Mouse (Mus musculus) midbrain, embryonic 13.5 days (tissue): ENCODE measurements around the gene Slc22a8. TPM values are rescaled to one million over a fixed set of nuclear protein-coding genes. Genes with fewer than 3 reads are reported as not detected.

ENCODE experiments used
- ATAC-seq: fragments of 200-750 bp; cut with Nextera tagmentation; 2 replicates; pipeline ENCODE4 v1.8.0; 2017; ENCODE audit warnings: mild to moderate bottlenecking, moderate TSS enrichment, moderate library complexity
- H3K27ac ChIP-seq: fragments of 300-500 bp; sonication (generic); 2 replicates; pipeline ENCODE4 v1.5.1; 2015; ENCODE audit warnings: inconsistent platforms, mild to moderate bottlenecking, moderate library complexity
- H3K27me3 ChIP-seq: fragments of 300-500 bp; sonication (generic); 2 replicates; pipeline ENCODE4 v1.6.1; 2015; ENCODE audit warnings: mild to moderate bottlenecking, inconsistent platforms
- H3K36me3 ChIP-seq: fragments of 300-500 bp; sonication (generic); 2 replicates; pipeline ENCODE4 v1.6.1; 2015; ENCODE audit warnings: mild to moderate bottlenecking, inconsistent platforms
- H3K4me1 ChIP-seq: fragments of 300-500 bp; sonication (generic); replicated peaks from 2 replicates; pipeline ENCODE4 v1.6.1; 2015; ENCODE audit warnings: inconsistent platforms
- H3K4me2 ChIP-seq: fragments of 300-500 bp; sonication (generic); replicated peaks from 2 replicates; pipeline ENCODE4 v1.6.1; 2015; ENCODE audit warnings: moderate library complexity, mild to moderate bottlenecking, inconsistent platforms
- H3K4me3 ChIP-seq: fragments of 300-500 bp; sonication (generic); replicated peaks from 2 replicates; pipeline ENCODE4 v1.5.1; 2015; ENCODE audit warnings: mild to moderate bottlenecking, inconsistent platforms
- H3K9ac ChIP-seq: fragments of 300-500 bp; sonication (generic); replicated peaks from 2 replicates; pipeline ENCODE4 v1.6.1; 2015; ENCODE audit warnings: mild to moderate bottlenecking, inconsistent platforms
- H3K9me3 ChIP-seq: fragments of 300-500 bp; sonication (generic); 2 replicates; pipeline ENCODE4 v1.6.1; 2016; ENCODE audit warnings: mild to moderate bottlenecking, inconsistent platforms
- WGBS: fragments of 180-500 bp; shearing (Covaris S2); methylation state at CpG from one replicate; pipeline ENCODE4 v1.1.7; 2015; 5-methylcytosine and 5-hydroxymethylcytosine counted together
- polyA plus RNA-seq: library from polyadenylated mRNA; unstranded; fragments of >200 nt; fragmentation: Nextera tagmentation; extraction: Ambion mirVana; gene quantifications from 2 replicates; pipeline ENCODE4 v1.2.1, GENCODE M21; 2015

The Slc22a8 gene
- polyA plus RNA-seq, 1 experiment from 2014 or later, result 3.8 TPM

GRCm38 (mm10) chr19:8602914-8603313, 11.9 kb downstream of the Slc22a8 start:
- no peaks in the 10 kb centered on the region for H3K36me3 ChIP-seq

GRCm38 (mm10) chr19:8604536-8605240, 13.6 kb downstream of the Slc22a8 start:
- no peak overlapping the region for H3K4me3 ChIP-seq
- ATAC-seq, result no peak
- H3K27ac ChIP-seq, result no peak overlapping the region
- WGBS, result 92% methylated on average over 8 of the region's 8 CpGs
- no peaks in the 10 kb centered on the region for H3K36me3 ChIP-seq
- no peak overlapping the region for H3K9ac ChIP-seq
- H3K4me2 ChIP-seq, result no peak overlapping the region
- H3K4me1 ChIP-seq, result no peaks in the 10 kb centered on the region
- H3K9me3 ChIP-seq, result no peaks in the 10 kb centered on the region
- no peaks in the 10 kb centered on the region for H3K27me3 ChIP-seq

More at GRCm38 (mm10) chr19:8602914-8603313, 11.9 kb downstream of the Slc22a8 start:
- 71% methylated on average over 3 of the region's 3 CpGs for WGBS
- no peak overlapping the region for H3K9ac ChIP-seq
- H3K27ac ChIP-seq, result no peak overlapping the region
- ATAC-seq, result no peak
- H3K4me2 ChIP-seq, result no peak overlapping the region
- no peak overlapping the region for H3K4me3 ChIP-seq
- no peaks in the 10 kb centered on the region for H3K9me3 ChIP-seq
- H3K4me1 ChIP-seq, result no peaks in the 10 kb centered on the region
- H3K27me3 ChIP-seq, result no peaks in the 10 kb centered on the region

DNA sequence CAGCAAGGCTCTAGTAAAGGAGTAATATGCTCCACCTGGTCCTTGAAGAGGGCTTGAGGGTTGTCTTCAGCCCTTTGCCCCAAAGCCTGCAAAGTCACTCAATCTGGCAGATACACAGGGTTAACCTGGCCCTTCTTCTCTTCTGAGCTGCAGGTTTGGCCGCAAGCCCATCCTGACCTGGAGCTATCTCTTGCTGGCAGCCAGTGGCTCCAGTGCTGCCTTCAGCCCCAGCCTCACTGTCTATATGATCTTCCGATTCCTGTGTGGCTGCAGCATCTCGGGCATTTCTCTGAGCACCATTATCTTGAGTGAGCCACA, 14.1 kb downstream of the Slc22a8 start:
- WGBS, result 92% methylated on average over 3 of the region's 3 CpGs
- ATAC-seq, result no peak

DNA sequence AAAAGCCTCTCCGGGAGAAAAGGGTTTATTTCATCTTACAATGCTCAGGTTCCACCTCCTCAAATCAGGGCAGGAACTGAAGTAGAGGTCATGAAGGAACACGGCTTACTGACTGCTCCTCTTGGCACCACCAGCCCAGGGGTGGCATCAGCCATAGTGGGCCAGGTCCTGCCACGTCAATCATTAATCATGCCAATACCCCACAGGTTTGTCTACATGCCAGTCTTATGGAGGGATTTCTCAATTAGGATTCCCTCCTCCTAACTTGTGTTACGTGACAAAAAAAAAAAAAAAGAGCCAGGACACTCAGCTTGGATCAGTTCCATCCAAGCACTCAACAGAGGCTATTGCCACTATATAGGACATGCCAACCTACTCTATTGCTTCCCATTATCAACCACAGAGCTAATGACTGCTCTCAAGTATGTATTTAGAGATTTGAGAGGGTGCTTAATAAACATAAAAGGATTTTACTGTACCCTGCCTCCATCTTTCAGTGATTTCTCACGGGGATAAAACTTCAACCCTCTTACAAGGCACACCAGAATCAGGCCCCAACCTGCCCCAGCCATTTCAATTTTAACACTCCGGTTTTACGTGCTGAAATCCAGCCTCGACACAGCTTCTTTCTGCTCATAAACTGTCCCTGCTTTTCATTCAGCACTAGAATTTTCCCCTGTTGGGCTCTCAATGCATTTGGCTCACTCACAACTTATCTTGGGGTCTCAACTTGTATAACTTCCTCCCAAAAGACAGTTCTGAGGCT, 20.5 kb downstream of the Slc22a8 start:
- no peak for ATAC-seq
- 87% methylated on average over 8 of the region's 8 CpGs for WGBS

More for the DNA sequence above, 14.1 kb downstream of the Slc22a8 start:
- no peaks in the 10 kb centered on the region for H3K9me3 ChIP-seq
- H3K4me3 ChIP-seq, result no peak overlapping the region
- H3K9ac ChIP-seq, result no peak overlapping the region
- no peak overlapping the region for H3K4me2 ChIP-seq
- H3K36me3 ChIP-seq, result no peaks in the 10 kb centered on the region
- no peaks in the 10 kb centered on the region for H3K27me3 ChIP-seq
- H3K4me1 ChIP-seq, result no peaks in the 10 kb centered on the region
- H3K27ac ChIP-seq, result no peak overlapping the region

DNA sequence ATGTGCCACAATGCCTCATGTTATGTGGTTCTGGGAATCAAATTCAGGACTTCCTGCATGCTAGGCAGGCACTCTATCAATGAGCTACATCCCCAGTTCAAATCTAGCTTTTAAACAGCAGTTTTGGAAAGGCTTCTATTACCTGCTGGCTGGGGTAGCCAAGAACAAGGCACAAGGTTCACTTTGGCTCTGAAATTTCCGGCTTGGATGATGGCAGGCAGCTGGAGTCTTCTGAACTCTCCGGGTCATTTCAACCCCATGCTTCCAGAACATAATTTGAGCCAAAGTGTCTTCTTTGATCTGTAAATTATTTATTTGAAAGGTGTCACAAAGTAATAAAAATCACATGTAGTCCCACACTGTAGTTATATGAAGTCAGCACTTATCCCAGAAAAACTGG, 22.1 kb downstream of the Slc22a8 start:
- ATAC-seq, result no peak
- Histone ChIP-seq H3K4me3 (no peak overlapping the region), H3K4me2 (no peak overlapping the region), H3K9me3 (no peaks in the 10 kb centered on the region), H3K4me1 (no peaks in the 10 kb centered on the region), H3K27me3 (no peaks in the 10 kb centered on the region), H3K9ac (no peak overlapping the region), H3K27ac (no peak overlapping the region), H3K36me3 (no peaks in the 10 kb centered on the region)
- WGBS, result 89% methylated on average over 2 of the region's 2 CpGs

More for the DNA sequence above, 20.5 kb downstream of the Slc22a8 start:
- H3K27ac ChIP-seq, result no peak overlapping the region
- no peaks in the 10 kb centered on the region for H3K27me3 ChIP-seq
- H3K4me3 ChIP-seq, result no peak overlapping the region
- H3K4me1 ChIP-seq, result no peaks in the 10 kb centered on the region
- no peak overlapping the region for H3K9ac ChIP-seq
- H3K36me3 ChIP-seq, result no peaks in the 10 kb centered on the region
- no peaks in the 10 kb centered on the region for H3K9me3 ChIP-seq
- no peak overlapping the region for H3K4me2 ChIP-seq

GRCm38 (mm10) chr19:8614343-8614742, 23.3 kb downstream of the Slc22a8 start:
- Histone ChIP-seq H3K4me2 (no peak overlapping the region), H3K4me1 (no peaks in the 10 kb centered on the region), H3K9ac (no peak overlapping the region), H3K36me3 (no peaks in the 10 kb centered on the region), H3K9me3 (no peaks in the 10 kb centered on the region), H3K4me3 (no peak overlapping the region), H3K27ac (no peak overlapping the region), H3K27me3 (no peaks in the 10 kb centered on the region)
- WGBS, result 55% methylated on average over 2 of the region's 2 CpGs
- no peak for ATAC-seq

DNA sequence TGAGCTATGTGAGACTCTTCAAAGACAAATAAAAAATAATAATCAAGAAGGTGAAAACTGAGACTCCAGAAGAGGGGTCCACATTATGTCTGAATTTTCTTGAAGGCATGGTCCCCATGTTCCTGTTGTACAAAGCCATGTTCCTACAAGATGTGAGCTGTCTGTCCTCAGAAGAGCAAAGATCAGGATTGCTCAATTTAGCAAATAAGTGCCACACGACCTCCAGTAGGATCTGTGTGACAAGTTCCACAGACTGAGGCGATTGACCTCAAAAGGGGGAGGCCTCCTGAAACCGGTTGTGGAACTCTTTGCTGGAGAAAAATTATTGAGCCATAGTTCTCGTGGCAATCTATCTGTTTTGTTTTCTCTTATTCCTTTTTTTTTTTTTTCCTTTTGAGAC, 25.3 kb downstream of the Slc22a8 start:
- Histone ChIP-seq H3K27ac (no peak overlapping the region), H3K4me3 (no peak overlapping the region), H3K9ac (no peak overlapping the region), H3K4me1 (no peaks in the 10 kb centered on the region), H3K36me3 (no peaks in the 10 kb centered on the region), H3K27me3 (no peaks in the 10 kb centered on the region), H3K4me2 (no peak overlapping the region), H3K9me3 (no peaks in the 10 kb centered on the region)
- ATAC-seq, result no peak
- 76% methylated on average over 4 of the region's 4 CpGs for WGBS

- Histone ChIP-seq H3K4me3 (no peak within 1 kb of the TSS), H3K4me2 (no peak within 1 kb of the TSS), H3K4me1 (no peaks in the 10 kb centered on the region), H3K27me3 (no peaks in the 10 kb centered on the region), H3K27ac (no peak within 1 kb of the TSS), H3K36me3 (no peaks in the 10 kb centered on the region), H3K9ac (no peak within 1 kb of the TSS), H3K9me3 (no peaks in the 10 kb centered on the region)
- ATAC-seq, result no peak
- WGBS, result 3% methylated on average over 7 of the region's 7 CpGs
Observed at GRCm38 (mm10) chr19:8617904-8618303, 26.9 kb downstream of the Slc22a8 start, which contains the start of gene Slc22a6. Gene Slc22a6, plus strand, starts transcription at chr19:8618039.

GRCm38 (mm10) chr19:8621098-8621497, 30.0 kb downstream of the Slc22a8 start:
- Histone ChIP-seq H3K27ac (no peak overlapping the region), H3K4me2 (no peak overlapping the region), H3K9me3 (no peaks in the 10 kb centered on the region), H3K4me3 (no peak overlapping the region), H3K4me1 (no peaks in the 10 kb centered on the region), H3K36me3 (no peaks in the 10 kb centered on the region), H3K27me3 (no peaks in the 10 kb centered on the region), H3K9ac (no peak overlapping the region)
- 90% methylated on average over 7 of the region's 7 CpGs for WGBS
- ATAC-seq, result no peak

- no peak for ATAC-seq
- Histone ChIP-seq H3K27ac (no peak overlapping the region), H3K4me1 (no peaks in the 10 kb centered on the region), H3K27me3 (no peaks in the 10 kb centered on the region), H3K4me2 (no peak overlapping the region), H3K9ac (no peak overlapping the region), H3K9me3 (no peaks in the 10 kb centered on the region), H3K4me3 (no peak overlapping the region), H3K36me3 (no peaks in the 10 kb centered on the region)
- 87% methylated on average over 2 of the region's 2 CpGs for WGBS
Observed at GRCm38 (mm10) chr19:8630249-8630648, 39.2 kb downstream of the Slc22a8 start.

- Histone ChIP-seq H3K9ac (no peak overlapping the region), H3K4me2 (no peak overlapping the region), H3K27ac (no peak overlapping the region), H3K27me3 (no peaks in the 10 kb centered on the region), H3K4me3 (no peak overlapping the region), H3K9me3 (no peaks in the 10 kb centered on the region), H3K4me1 (no peaks in the 10 kb centered on the region), H3K36me3 (no peaks in the 10 kb centered on the region)
- no peak for ATAC-seq
- 85% methylated on average over 6 of the region's 6 CpGs for WGBS
Observed at GRCm38 (mm10) chr19:8630826-8631225, 39.8 kb downstream of the Slc22a8 start.

- Histone ChIP-seq H3K4me2 (no peak overlapping the region), H3K36me3 (no peaks in the 10 kb centered on the region), H3K4me3 (no peak overlapping the region), H3K4me1 (no peaks in the 10 kb centered on the region), H3K9ac (no peak overlapping the region), H3K27ac (no peak overlapping the region), H3K9me3 (no peaks in the 10 kb centered on the region), H3K27me3 (no peaks in the 10 kb centered on the region)
- no peak for ATAC-seq
- WGBS, result 85% methylated on average over 1 of the region's 1 CpGs
Observed at GRCm38 (mm10) chr19:8632029-8632428, 41.0 kb downstream of the Slc22a8 start.
